Mouse (Mus musculus) hindbrain, embryonic 16.5 days (tissue): ENCODE measurements around the gene Spsb1. TPM values are rescaled to one million over a fixed set of nuclear protein-coding genes. Genes with fewer than 3 reads are reported as not detected.

ENCODE experiments used
- ATAC-seq: fragments of 200-750 bp; cut with Nextera tagmentation; 2 replicates; pipeline ENCODE4 v1.8.0; 2017; ENCODE audit warnings: moderate TSS enrichment, moderate library complexity
- H3K27ac ChIP-seq: fragments of 300-500 bp; sonication (generic); 2 replicates; pipeline ENCODE4 v1.5.1; 2014; ENCODE audit warnings: low read depth, mild to moderate bottlenecking, control low read depth, low read length, moderate library complexity
- H3K27me3 ChIP-seq: fragments of 300-500 bp; sonication (generic); replicated peaks from 2 replicates; pipeline ENCODE4 v1.6.1; 2014; ENCODE audit warnings: low read length; ENCODE audit not compliant: control insufficient read depth, insufficient read depth
- H3K36me3 ChIP-seq: fragments of 300-500 bp; sonication (generic); 2 replicates; pipeline ENCODE4 v1.6.1; 2014; ENCODE audit warnings: mild to moderate bottlenecking, low read length, moderate library complexity, mixed read lengths; ENCODE audit not compliant: control insufficient read depth, insufficient read depth
- H3K4me1 ChIP-seq: fragments of 300-500 bp; sonication (generic); 2 replicates; pipeline ENCODE4 v1.6.1; 2014; ENCODE audit warnings: low read depth, low read length; ENCODE audit not compliant: control insufficient read depth, insufficient read depth
- H3K4me2 ChIP-seq: fragments of 300-500 bp; sonication (generic); 2 replicates; pipeline ENCODE4 v1.6.1; 2014; ENCODE audit warnings: mild to moderate bottlenecking, low read length, control low read depth, moderate library complexity
- H3K4me3 ChIP-seq: fragments of 300-500 bp; sonication (generic); 2 replicates; pipeline ENCODE4 v1.5.1; 2014; ENCODE audit warnings: mild to moderate bottlenecking, low read length, control low read depth, moderate library complexity
- H3K9ac ChIP-seq: fragments of 300-500 bp; sonication (generic); 2 replicates; pipeline ENCODE4 v1.6.1; 2014; ENCODE audit warnings: low read depth, mild to moderate bottlenecking, control low read depth, low read length, moderate library complexity
- H3K9me3 ChIP-seq: fragments of 300-500 bp; sonication (generic); 2 replicates; pipeline ENCODE4 v1.6.1; 2014; ENCODE audit warnings: mild to moderate bottlenecking, low read length, moderate library complexity; ENCODE audit not compliant: control insufficient read depth
- WGBS: fragments of 180-500 bp; shearing (Covaris S2); extraction: QIAGEN DNeasy Blood & Tissue Kit; methylation state at CpG from one replicate; pipeline ENCODE4 v1.1.7; 2014; 5-methylcytosine and 5-hydroxymethylcytosine counted together
- polyA plus RNA-seq: library from polyadenylated mRNA; unstranded; fragments of >200 nt; fragmentation: Nextera tagmentation; extraction: Ambion mirVana; gene quantifications from 2 replicates; pipeline ENCODE4 v1.2.1, GENCODE M21; 2015

Gene Spsb1
- polyA plus RNA-seq, 1 experiment from 2014 or later = 10.1 TPM

- Histone ChIP-seq H3K27ac (peak overlapping the region; percentile 24), H3K9ac (no peak overlapping the region), H3K27me3 (no peaks in the 10 kb centered on the region), H3K9me3 (no peaks in the 10 kb centered on the region), H3K4me1 (peaks cover 28% of the 10 kb centered on the region), H3K4me2 (peak overlapping the region; percentile 48), H3K36me3 (no peaks in the 10 kb centered on the region; the same call in 1 of the 2 replicates), H3K4me3 (no peak overlapping the region)
- 65% methylated on average over 6 of the region's 6 CpGs for WGBS
- ATAC-seq = no peak
These were observed 33.5 kb upstream of the Spsb1 start for GRCm38 (mm10) chr4:149988301-149988700.

GRCm38 (mm10) chr4:149986671-149987417, 32.0 kb upstream of the Spsb1 start:
- Histone ChIP-seq H3K4me1 (peaks cover 28% of the 10 kb centered on the region), H3K4me2 (no peak overlapping the region), H3K36me3 (peaks cover under 1% of the 10 kb centered on the region), H3K9me3 (no peaks in the 10 kb centered on the region), H3K4me3 (no peak overlapping the region), H3K9ac (no peak overlapping the region), H3K27me3 (no peaks in the 10 kb centered on the region), H3K27ac (no peak overlapping the region)
- 87% methylated on average over 10 of the region's 10 CpGs for WGBS
- no peak for ATAC-seq

- ATAC-seq = no peak
- no peaks in the 10 kb centered on the region for H3K27me3 ChIP-seq
- H3K36me3 ChIP-seq = peaks cover 4% of the 10 kb centered on the region
- H3K9me3 ChIP-seq = no peaks in the 10 kb centered on the region
- H3K4me1 ChIP-seq = peaks cover 14% of the 10 kb centered on the region
- no peak overlapping the region for H3K27ac ChIP-seq
- no peak overlapping the region for H3K4me2 ChIP-seq
- H3K4me3 ChIP-seq = no peak overlapping the region
- no peak overlapping the region for H3K9ac ChIP-seq
- WGBS = 94% methylated on average over 23 of the region's 23 CpGs
These were observed 29.2 kb upstream of the Spsb1 start for GRCm38 (mm10) chr4:149983921-149984645.

GRCm38 (mm10) chr4:149982154-149982553, 27.3 kb upstream of the Spsb1 start:
- ATAC-seq = no peak
- no peak overlapping the region for H3K9ac ChIP-seq
- WGBS = 82% methylated on average over 15 of the region's 15 CpGs

GRCm38 (mm10) chr4:149979819-149980308, 25.0 kb upstream of the Spsb1 start:
- Histone ChIP-seq H3K36me3 (peaks cover 4% of the 10 kb centered on the region), H3K27me3 (no peaks in the 10 kb centered on the region), H3K4me1 (peaks cover 16% of the 10 kb centered on the region), H3K9ac (0 out of 2 replicates have a peak overlapping the region, but pooled peaks have one; percentile 32), H3K4me2 (peak overlapping the region; percentile 49), H3K4me3 (0 out of 2 replicates have a peak overlapping the region, but pooled peaks have one; percentile 14), H3K27ac (no peak overlapping the region), H3K9me3 (no peaks in the 10 kb centered on the region)
- peak; percentile 52 for ATAC-seq
- WGBS = 3% methylated on average over 12 of the region's 12 CpGs

More at GRCm38 (mm10) chr4:149982154-149982553, 27.3 kb upstream of the Spsb1 start:
- peaks cover 4% of the 10 kb centered on the region for H3K36me3 ChIP-seq
- H3K27ac ChIP-seq = no peak overlapping the region
- no peak overlapping the region for H3K4me2 ChIP-seq
- no peaks in the 10 kb centered on the region for H3K27me3 ChIP-seq
- peaks cover 16% of the 10 kb centered on the region for H3K4me1 ChIP-seq
- no peak overlapping the region for H3K4me3 ChIP-seq
- H3K9me3 ChIP-seq = no peaks in the 10 kb centered on the region

GRCm38 (mm10) chr4:149978820-149979219, 24.0 kb upstream of the Spsb1 start:
- Histone ChIP-seq H3K9me3 (no peaks in the 10 kb centered on the region), H3K27ac (no peak overlapping the region), H3K36me3 (peaks cover 4% of the 10 kb centered on the region), H3K4me1 (peaks cover 16% of the 10 kb centered on the region), H3K9ac (peak overlapping the region; percentile 25; the same call in 1 of the 2 replicates), H3K4me3 (no peak overlapping the region), H3K4me2 (no peak overlapping the region), H3K27me3 (no peaks in the 10 kb centered on the region)
- 68% methylated on average over 2 of the region's 2 CpGs for WGBS
- ATAC-seq = no peak

- ATAC-seq = peak; percentile 64
- H3K27me3 ChIP-seq = no peaks in the 10 kb centered on the region
- no peak overlapping the region for H3K4me3 ChIP-seq
- H3K4me1 ChIP-seq = peaks cover 16% of the 10 kb centered on the region
- no peak overlapping the region for H3K4me2 ChIP-seq
- H3K9me3 ChIP-seq = no peaks in the 10 kb centered on the region
- H3K9ac ChIP-seq = no peak overlapping the region
- peaks cover 4% of the 10 kb centered on the region for H3K36me3 ChIP-seq
- peak overlapping the region; percentile 40 for H3K27ac ChIP-seq
- WGBS = 46% methylated on average over 17 of the region's 17 CpGs
These were observed 23.1 kb upstream of the Spsb1 start for GRCm38 (mm10) chr4:149977801-149978544.

- Histone ChIP-seq H3K4me2 (no peak overlapping the region), H3K27me3 (no peaks in the 10 kb centered on the region), H3K4me3 (no peak overlapping the region), H3K36me3 (peaks cover 4% of the 10 kb centered on the region), H3K9me3 (no peaks in the 10 kb centered on the region), H3K9ac (no peak overlapping the region), H3K27ac (no peak overlapping the region), H3K4me1 (peaks cover 16% of the 10 kb centered on the region)
- WGBS = 81% methylated on average over 6 of the region's 6 CpGs
- ATAC-seq = no peak
These were observed 22.3 kb upstream of the Spsb1 start for GRCm38 (mm10) chr4:149977181-149977580.
